Mouse (Mus musculus) left cerebral cortex, postnatal 14 days (tissue): ENCODE data around the gene Ngrn. TPM values are rescaled to one million over a fixed set of nuclear protein-coding genes. Genes with fewer than 3 reads are reported as not detected.

Source experiments
- DNase-seq, 2 experiments: peaks; one replicate each; pipeline ENCODE4 v3.0.0; 2021 to 2022; ENCODE audit warnings: low spot score in 2 of 2, mixed read lengths in 1 of 2
- intact Hi-C: fragments of 180-260 bp; cut with DNase I; formaldehyde crosslinking; loops from one replicate; pipeline ENCODE4 v1.15.1; 2025
- total RNA-seq, 2 experiments: library from RNA; stranded (reverse); gene quantifications; 2 replicates each; pipeline ENCODE4 v1.2.3; 2021

Gene Ngrn
- total RNA-seq, 2 experiments from 2014 or later, result 39.9 to 42.4 TPM

GRCm38 (mm10) chr7:80252886-80253285 is 8.1 kb upstream of the Ngrn start:
- intact Hi-C loops, result no loop called here
- no peak for DNase-seq

- intact Hi-C loops, result no loop called here
- no peak for DNase-seq
These were observed 5.0 kb upstream of the Ngrn start for GRCm38 (mm10) chr7:80255981-80256380.

DNA sequence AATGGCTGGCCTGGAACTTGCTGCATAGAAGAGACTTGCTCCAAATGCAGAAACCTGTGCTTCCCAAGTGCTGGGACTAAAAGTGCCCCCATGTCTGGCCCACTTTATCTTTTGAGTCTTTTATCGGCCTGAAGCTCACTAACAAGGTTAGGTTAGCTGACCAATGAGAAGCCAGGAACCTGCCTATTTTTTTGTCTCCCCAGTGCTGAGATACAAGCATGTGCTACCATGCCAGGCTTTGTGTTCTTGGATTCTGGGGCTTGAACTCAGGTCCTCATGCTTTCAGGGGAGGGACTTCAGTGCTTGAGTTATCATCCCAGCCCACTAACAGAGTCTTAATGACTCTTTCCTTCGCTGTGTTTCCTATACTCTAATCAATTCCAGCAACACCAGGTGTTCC is 3.3 kb upstream of the Ngrn start:
- DNase-seq, result no peak
- intact Hi-C loops, result no loop called here

- intact Hi-C loops, result no loop called here
- peak; percentile 28 to 43 for DNase-seq
These were observed 466 bp downstream of the Ngrn start for GRCm38 (mm10) chr7:80261372-80261990.

DNA sequence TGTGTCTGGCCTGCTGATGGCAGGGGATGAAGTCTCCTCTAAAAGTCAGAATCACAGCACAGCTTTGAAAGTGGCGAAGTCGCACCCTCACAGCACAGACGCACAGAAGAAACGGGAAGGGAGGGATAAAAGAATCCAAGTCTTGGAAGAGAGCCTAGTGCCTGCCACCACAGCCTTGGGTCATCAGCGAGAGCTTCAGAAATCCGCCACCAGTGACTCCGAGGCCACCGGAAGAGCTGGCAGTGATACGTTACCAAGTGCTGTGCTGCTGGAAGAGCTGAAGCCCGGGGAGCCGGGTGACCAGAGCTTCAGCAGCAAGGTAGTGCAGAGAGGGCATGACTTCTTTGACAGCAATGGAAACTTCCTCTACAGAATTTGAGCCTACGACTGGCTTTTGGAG is 3.6 kb downstream of the Ngrn start:
- intact Hi-C loops, result no loop called here

GRCm38 (mm10) chr7:80267764-80268163 is 6.7 kb downstream of the Ngrn start:
- no peak for DNase-seq
- intact Hi-C loops, result no loop called here

More for the DNA sequence above, 3.6 kb downstream of the Ngrn start:
- DNase-seq, result no peak

GRCm38 (mm10) chr7:80268897-80269750 is 8.1 kb downstream of the Ngrn start, which contains the start of gene Vps33b:
TSS of gene Vps33b (plus strand) at chr7:80269649.
- intact Hi-C loops, result no loop called here
- DNase-seq, result peak; percentile 97 to 98

DNA sequence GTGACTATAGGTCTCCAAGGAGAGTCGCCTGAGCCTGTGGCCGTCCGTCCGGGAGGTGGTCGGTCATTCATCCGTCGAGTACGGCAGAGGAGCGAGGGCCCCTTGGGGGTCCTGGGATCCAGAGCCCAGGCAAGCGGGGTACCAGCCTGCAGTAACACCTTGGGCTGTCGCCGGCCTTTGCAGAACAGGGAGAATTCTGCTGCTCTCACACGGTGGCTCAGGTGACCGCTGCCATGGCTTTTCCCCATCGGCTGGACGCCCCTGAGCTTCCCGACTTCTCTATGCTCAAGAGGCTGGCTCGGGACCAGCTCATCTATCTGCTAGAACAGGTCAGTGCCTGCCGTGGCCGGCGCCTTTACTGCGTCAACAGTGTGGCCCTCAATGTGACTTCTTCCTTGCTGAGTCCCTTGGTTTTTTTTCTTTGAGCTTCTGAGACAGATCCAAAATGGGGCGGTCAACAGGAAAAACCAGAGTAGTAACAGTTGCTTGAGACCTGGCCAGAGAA is 8.8 kb downstream of the Ngrn start:
- intact Hi-C loops, result no loop called here
- DNase-seq, result peak; percentile 20 to 34

DNA sequence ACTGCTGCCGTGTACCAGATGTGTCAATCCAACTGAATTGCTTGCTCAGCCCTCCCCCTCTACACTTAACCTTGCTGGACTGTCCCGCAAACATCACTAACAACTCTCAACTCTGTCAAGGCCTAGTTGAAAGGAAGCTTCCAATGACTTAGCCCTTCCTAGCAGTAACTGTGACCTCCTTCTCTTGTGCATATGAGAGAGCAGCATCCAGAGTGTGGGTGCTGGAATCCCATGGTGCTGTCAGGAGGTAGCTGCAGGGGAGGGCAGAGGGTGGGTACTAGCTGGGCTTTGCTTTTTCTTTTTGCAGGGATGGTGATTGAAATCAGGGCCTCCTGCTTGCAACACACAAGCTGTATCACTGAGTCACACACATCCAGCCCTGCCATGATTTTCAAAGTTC is 12.4 kb downstream of the Ngrn start:
- DNase-seq, result no peak
- intact Hi-C loops, result no loop called here

GRCm38 (mm10) chr7:80276374-80276773 is 15.4 kb downstream of the Ngrn start:
- no peak for DNase-seq
- intact Hi-C loops, result no loop called here

DNA sequence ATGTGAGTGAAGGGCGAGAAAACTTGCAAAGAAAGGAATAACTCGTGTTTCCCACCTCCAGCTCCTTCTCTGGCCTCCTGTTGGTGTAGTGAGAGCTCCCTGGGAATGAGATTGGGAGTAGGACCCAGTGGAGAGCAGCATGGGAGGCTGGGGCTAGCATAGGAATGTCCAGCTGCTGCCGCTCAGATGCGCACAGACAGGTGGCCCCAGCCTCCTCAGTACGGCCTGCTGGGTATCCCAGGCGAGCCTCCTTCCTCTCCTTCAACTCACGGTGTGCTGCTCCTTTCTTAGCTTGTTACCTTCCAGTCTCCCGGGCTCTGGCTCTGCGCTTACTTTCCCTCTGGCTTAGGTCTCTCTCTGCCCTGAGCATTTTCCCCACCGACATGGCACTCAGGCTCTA is 19.0 kb downstream of the Ngrn start:
- DNase-seq, result no peak
- intact Hi-C loops, result no loop called here

DNA sequence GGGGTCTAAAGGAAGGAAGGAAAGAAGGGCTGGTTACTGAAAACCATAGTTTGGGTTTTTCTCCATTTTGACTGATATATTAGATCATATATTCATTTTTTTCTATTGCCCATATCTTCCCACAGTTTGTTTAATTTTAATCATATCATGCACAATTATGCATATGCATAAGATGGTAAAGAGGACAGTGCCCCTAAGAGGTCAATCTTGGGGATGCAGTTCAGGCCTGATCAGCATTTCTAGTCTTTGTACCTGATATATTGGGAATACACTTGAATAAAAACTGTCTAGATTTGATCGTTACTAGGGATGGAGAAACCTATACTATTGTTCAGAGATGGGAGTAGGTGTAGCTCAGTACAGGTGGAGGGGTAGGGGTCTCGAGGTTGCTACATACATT is 20.0 kb downstream of the Ngrn start:
- intact Hi-C loops, result no loop called here
- no peak for DNase-seq

DNA sequence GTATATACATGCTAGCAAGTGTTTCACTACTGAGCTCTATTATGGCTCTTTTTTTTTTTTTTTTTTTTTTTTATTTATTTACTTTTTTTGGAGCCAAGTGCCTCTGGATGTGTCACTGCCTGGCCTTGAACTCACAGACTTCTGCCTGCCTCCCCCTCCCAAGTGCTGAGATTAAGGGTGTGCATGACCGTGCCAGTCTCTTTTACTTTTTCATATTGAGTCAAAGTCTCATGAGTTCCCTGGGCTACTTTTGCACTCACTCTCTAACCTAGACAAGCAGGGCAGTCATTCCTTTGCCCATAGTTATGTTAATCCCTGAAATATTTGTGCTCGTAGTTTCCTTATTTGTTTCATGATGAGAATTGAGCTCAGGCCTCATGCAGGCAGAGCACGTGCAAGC is 20.6 kb downstream of the Ngrn start:
- intact Hi-C loops, result no loop called here
- DNase-seq, result no peak

- DNase-seq, result no peak
- intact Hi-C loops, result no loop called here
These were observed 22.4 kb downstream of the Ngrn start for GRCm38 (mm10) chr7:80283226-80283918.

GRCm38 (mm10) chr7:80284391-80284790 is 23.4 kb downstream of the Ngrn start:
- intact Hi-C loops, result no loop called here
- DNase-seq, result no peak

GRCm38 (mm10) chr7:80285725-80286124 is 24.7 kb downstream of the Ngrn start:
- intact Hi-C loops, result no loop called here
- DNase-seq, result no peak

GRCm38 (mm10) chr7:80287736-80288135 is 26.7 kb downstream of the Ngrn start:
- no peak for DNase-seq
- intact Hi-C loops, result no loop called here

DNA sequence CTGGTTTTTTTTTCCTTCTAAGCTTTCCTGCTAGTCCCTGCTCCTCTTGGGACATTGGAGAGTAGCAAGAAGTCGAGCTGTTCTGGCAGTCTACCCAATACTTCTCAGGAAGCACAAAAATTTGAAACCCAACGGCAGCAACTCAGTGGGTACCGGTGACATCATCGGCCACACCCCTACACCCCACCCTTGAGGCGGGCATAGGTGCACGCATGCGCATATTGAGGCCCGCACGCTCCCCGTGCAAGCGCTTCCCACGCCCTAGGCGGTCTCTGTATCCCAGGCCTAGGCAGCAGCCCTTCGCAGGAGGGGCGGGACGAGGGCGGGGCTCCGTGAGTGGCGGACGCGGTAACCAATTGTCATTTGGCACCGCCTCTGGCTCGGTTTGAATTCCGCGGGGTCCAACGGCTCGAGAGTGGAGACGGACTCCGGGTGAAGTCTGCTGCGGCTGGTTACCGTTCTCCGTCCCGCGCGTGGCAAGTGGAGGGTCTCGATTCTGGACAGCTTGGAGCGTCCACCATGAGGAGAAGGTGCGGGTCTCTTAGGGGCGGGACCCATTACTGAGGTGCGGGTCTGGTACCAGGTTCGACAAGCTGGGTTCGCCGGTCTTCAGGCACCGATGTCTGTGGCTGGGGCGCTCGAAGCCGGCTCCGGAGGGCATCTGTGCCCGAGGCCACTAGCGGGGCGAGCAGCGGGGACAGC is 33.2 kb downstream of the Ngrn start, which contains the start of gene Prc1:
Gene Prc1, plus strand, starts transcription at position 389 of the 702 bp plus-strand sequence.
- intact Hi-C loops, result no loop called here
- peak; percentile 98 for DNase-seq
